Mouse (Mus musculus): Measurements from ENCODE around the gene Ptgir. TPM values are rescaled to one million over a fixed set of nuclear protein-coding genes. Genes with fewer than 3 reads are reported as not detected.

Ptgir gene
- total RNA-seq, 2 experiments from 2014 or later = 0.11 to 0.21 TPM

DNA sequence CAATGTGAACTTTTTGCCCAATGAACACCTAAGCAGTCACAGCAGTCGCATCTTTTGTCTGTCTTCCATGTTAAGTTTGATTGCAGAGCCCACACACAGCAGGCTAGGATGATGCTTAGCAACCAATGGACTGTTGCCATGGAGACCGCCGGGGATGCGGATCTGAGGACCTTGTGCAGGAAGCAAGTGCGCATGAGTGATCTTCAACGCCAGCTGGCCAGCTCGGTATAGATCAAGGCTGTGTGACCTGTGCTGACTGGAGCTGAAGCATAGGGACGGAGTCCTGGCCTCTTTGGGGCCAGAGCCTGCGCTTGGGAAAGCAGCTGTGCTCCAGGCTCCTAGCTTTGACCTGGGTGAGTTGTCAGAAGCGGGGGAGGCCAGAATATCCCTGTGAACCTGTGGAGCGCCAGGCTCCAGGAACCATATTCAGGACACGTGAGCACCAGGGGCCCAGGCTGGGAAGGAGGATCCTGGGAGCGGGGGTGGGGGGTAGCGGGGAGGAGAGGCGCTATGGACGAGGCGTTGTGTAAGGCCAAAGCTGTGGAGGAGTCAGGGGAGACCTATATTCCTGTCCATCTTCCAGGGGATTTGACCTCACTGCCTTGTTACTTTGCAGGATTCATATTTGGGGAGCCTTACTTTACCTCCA, 53.4 kb downstream of the Ptgir start, which contains the start of gene Pnmal1:
Gene Pnmal1 (plus strand): TSS at position 141 of the 649 bp plus-strand sequence.
- peak; percentile 90 to 92 for DNase-seq (ENCODE audit: extremely low spot score in 1 of 2, low spot score in 2 of 2)
- TF ChIP-seq CTCF (IDR thresholded peaks at IDR 0.05) = no peak
- peak within 1 kb of the TSS; percentile 93 for H3K27ac ChIP-seq
- peak within 1 kb of the TSS; percentile 57 for H3K4me3 ChIP-seq
- intact Hi-C loops (cut with DNase I) = no loop called here

Other genes starting within 250 kb of the Ptgir start
- gene Ceacam15, start 230.8 kb upstream of the Ptgir start, total RNA-seq (2021) = not detected
- gene Ceacam9, start 184.6 kb upstream of the Ptgir start, total RNA-seq (2021) = under 1 TPM; 0.32 to 0.33 TPM
- gene Ap2s1, start 168.1 kb upstream of the Ptgir start, total RNA-seq (2021) = 100 to 1,000 TPM; 248 to 254 TPM
- gene Slc1a5, start 125.2 kb upstream of the Ptgir start, total RNA-seq (2021) = 1 to 10 TPM; 3.2 to 6.2 TPM
- gene Strn4, start 90.6 kb upstream of the Ptgir start, total RNA-seq (2021) = 100 to 1,000 TPM; 287 to 321 TPM
- 10 to 100 TPM; 51.0 to 52.2 TPM for gene Fkrp, start 89.8 kb upstream of the Ptgir start, total RNA-seq (2021)
- gene Prkd2, start 63.6 kb upstream of the Ptgir start, total RNA-seq (2021) = 10 to 100 TPM in 1 of 2 experiments, 1 to 10 TPM in 1; 6.3 to 12.0 TPM
- gene Dact3, start 31.2 kb upstream of the Ptgir start, total RNA-seq (2021) = 100 to 1,000 TPM; 188 to 196 TPM
- 1 to 10 TPM; 1.8 to 2.7 TPM for gene Gng8, start 14.7 kb upstream of the Ptgir start, total RNA-seq (2021)
- 1,000 to 10,000 TPM; 1,732 to 1,834 TPM for gene Calm3, start 17.6 kb downstream of the Ptgir start, total RNA-seq (2021)
- 100 to 1,000 TPM; 304 to 311 TPM for gene Pnmal2, start 38.2 kb downstream of the Ptgir start, total RNA-seq (2021)
- 100 to 1,000 TPM; 106 to 118 TPM for gene Pnmal1, start 53.2 kb downstream of the Ptgir start, total RNA-seq (2021)
- gene Gm42372, start 76.6 kb downstream of the Ptgir start, total RNA-seq (2021) = 10 to 100 TPM; 62.3 to 67.7 TPM
- 1 to 10 TPM; 2.2 to 2.4 TPM for gene Ccdc8, start 86.2 kb downstream of the Ptgir start, total RNA-seq (2021)
- gene Ppp5c, start 121.4 kb downstream of the Ptgir start, total RNA-seq (2021) = 100 to 1,000 TPM; 163 to 168 TPM
- gene Hif3a, start 155.9 kb downstream of the Ptgir start, total RNA-seq (2021) = 10 to 100 TPM; 12.1 to 12.8 TPM
- gene Psg16, start 167.6 kb downstream of the Ptgir start, total RNA-seq (2021) = 1 to 10 TPM; 3.6 to 5.6 TPM
- under 1 TPM; 0.14 TPM for gene Ceacam3, start 243.8 kb downstream of the Ptgir start, total RNA-seq (2021)

All from left cerebral cortex, adult 2 months (tissue).